Mouse (Mus musculus) ES-E14 (cell line): ENCODE data around the gene Tmprss3.

ENCODE experiments used
- HCFC1 ChIP-seq: IDR thresholded peaks from 2 replicates; pipeline ENCODE4 v1.6.1; 2012; ENCODE audit warnings: low read length, inconsistent platforms, borderline replicate concordance; ENCODE audit not compliant: insufficient read depth
- MAFK ChIP-seq: IDR thresholded peaks from 2 replicates; pipeline ENCODE4 v1.6.1; 2014; ENCODE audit warnings: mild to moderate bottlenecking, low read depth, low read length, inconsistent platforms; ENCODE audit not compliant: insufficient read depth
- ZC3H11A ChIP-seq: IDR thresholded peaks from 2 replicates; pipeline ENCODE4 v1.6.1; 2012; ENCODE audit warnings: low read depth, mild to moderate bottlenecking, inconsistent platforms, low read length, borderline replicate concordance

DNA sequence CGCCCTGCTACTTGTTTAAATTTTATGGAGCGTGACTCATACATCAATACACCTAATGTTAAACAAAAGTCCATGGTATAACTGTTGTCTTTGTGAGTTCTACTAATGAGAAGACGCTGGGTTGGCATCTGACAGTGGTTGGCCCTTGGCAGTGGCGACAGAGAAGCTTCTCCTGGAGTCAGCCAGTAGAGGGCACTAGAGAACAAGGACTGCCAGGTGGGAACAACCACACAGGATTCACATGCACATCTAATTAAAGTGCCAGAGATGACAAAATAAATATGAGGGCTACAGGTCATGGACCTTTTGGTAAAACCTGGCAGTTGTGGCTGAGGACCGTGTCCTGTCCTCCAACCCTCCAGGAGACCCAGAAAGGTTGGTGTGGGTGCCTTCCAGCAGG lies 60.4 kb downstream of the Tmprss3 start:
- no peak for TF ChIP-seq MAFK
- no peak for TF ChIP-seq HCFC1
- peak; percentile 48; the same call in 1 of the 2 replicates for TF ChIP-seq ZC3H11A
